Mouse (Mus musculus) bone marrow, adult 2 months (tissue): ENCODE measurements around the gene Cfap69.

Experiments used
- CTCF ChIP-seq: fragments of 200-500 bp; IDR thresholded peaks from 2 replicates; pipeline ENCODE4 v1.5.1; 2011; ENCODE audit warnings: low read length, control low read depth; ENCODE audit not compliant: control insufficient read depth, insufficient read depth
- POLR2A ChIP-seq: fragments of 200-500 bp; IDR thresholded peaks from 2 replicates; pipeline ENCODE4 v1.6.1; 2011; ENCODE audit warnings: low read depth, mild to moderate bottlenecking, control low read depth, low read length, borderline replicate concordance; ENCODE audit not compliant: control insufficient read depth

DNA sequence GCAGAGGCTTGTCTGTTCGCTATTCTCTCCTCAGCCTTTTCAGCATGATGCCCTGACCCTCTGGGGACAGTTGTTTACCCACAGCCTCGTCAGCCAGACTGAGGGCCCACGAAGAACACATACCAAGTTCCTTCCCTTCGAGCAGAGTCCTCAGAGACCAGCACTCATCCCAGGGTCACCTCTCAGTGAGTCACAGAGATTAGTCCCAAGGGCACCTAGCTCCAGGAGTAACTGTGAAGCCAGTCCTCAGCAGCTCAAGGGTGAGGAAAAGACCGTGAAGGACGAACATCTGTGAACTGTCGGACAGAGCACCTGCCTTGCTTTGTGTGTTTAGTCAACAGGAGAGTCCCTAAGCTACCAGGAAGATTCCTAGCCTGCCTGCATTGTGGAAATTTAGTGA is 4.9 kb upstream of the Cfap69 start:
- TF ChIP-seq CTCF: no peak
- TF ChIP-seq POLR2A: no peak
